Mouse (Mus musculus): ENCODE measurements around the gene Rpl18a. TPM values are rescaled to one million over a fixed set of nuclear protein-coding genes. Genes with fewer than 3 reads are reported as not detected.

The Rpl18a gene
- total RNA-seq, 2 experiments from 2014 or later: 713 to 785 TPM

DNA sequence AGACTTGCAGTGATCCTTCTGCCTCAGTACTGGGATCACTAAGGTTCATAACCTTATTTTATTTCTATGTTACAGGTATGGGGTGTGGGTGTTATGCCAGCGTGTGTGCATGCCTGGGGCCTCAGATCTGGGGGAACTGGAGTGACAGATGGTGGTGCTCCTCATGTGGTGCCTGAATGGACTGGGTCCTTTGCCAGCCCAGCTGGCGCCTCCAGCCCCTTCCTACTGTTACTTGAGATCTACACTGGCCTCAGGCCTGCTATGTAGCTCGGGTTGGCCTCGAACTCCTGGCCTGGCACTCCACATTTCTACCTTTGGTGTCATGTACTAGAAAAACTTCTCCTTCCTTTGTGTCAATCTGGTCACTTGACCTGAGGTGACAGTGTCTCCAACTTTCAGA is 13.0 kb downstream of the Rpl18a start:
- no peak for DNase-seq (ENCODE audit: low spot score in 2 of 2)

GRCm38 (mm10) chr8:70880546-70880945 is 16.7 kb downstream of the Rpl18a start:
- no peak for DNase-seq (ENCODE audit: low spot score in 2 of 2)

- no peak for DNase-seq (ENCODE audit: low spot score in 2 of 2)
Measured at GRCm38 (mm10) chr8:70880126-70880525, 17.1 kb downstream of the Rpl18a start.

- DNase-seq (ENCODE audit: low spot score in 2 of 2): no peak
Measured at GRCm38 (mm10) chr8:70879500-70879899, 17.7 kb downstream of the Rpl18a start.

DNA sequence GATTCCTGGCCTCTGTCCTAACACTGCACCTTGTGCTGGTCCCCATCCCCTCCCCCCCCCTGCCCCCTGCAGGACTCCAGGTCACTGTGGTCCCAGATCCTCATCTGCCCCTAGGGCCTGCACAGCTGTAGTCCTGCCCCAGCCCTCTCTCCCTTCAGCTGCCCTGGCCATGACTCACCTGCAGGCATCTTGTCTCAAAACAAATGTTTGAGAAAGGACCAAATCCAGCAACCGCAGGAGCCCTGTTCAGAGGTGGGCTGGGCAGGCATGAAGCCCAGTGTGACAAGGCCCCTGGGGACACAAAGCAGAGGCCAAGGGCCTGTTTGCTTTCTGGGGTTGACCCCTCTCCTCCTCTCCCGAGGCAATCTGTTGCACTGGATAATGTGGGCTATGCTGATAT is 19.0 kb downstream of the Rpl18a start:
- no peak for DNase-seq (ENCODE audit: low spot score in 2 of 2)

DNA sequence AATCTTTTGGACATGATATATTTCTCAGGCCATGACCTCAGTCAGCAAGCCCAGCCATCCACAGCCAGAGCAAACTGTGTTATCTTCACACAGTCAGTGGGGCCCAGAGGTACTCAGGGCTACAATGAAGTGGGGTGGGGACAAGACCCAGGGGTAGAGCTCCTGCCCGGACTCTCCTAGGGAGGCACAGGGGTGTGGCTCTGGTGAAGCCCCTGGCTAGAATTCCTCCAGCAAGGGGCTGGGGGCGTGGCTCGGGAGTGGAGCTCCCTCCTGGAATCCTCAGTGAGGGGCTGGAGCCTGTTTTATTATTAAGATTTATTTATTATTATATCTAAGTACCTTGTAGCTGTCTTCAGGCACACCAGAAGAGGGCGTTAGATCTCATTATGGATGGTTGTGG is 20.8 kb downstream of the Rpl18a start:
- DNase-seq (ENCODE audit: low spot score in 2 of 2): no peak

DNA sequence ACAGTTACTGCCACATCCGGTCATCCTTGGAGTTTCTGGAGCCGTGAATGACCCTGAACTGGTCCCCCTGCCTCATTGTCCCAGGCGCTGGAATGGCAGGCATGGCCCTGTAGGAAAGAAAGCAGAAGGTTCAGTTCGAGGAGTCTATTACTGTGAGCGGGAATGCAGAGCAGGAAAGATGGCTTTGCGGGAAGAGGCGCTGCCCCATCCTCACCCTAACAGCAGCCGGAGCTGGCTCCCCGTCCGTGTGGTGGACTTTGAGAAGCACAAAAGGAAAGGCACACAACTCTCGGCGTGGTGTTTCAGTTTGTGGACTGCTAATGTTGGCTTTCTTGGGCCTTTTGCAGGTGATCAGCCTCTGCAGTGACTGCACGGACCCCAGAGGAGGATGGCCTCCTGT is 22.8 kb downstream of the Rpl18a start:
- DNase-seq (ENCODE audit: low spot score in 2 of 2): no peak

- DNase-seq (ENCODE audit: low spot score in 2 of 2): peak; percentile 92 to 97
Measured at GRCm38 (mm10) chr8:70873364-70873985, 23.7 kb downstream of the Rpl18a start, which contains the start of gene Ccdc124. Gene Ccdc124, minus strand, starts transcription at chr8:70873935.

DNA sequence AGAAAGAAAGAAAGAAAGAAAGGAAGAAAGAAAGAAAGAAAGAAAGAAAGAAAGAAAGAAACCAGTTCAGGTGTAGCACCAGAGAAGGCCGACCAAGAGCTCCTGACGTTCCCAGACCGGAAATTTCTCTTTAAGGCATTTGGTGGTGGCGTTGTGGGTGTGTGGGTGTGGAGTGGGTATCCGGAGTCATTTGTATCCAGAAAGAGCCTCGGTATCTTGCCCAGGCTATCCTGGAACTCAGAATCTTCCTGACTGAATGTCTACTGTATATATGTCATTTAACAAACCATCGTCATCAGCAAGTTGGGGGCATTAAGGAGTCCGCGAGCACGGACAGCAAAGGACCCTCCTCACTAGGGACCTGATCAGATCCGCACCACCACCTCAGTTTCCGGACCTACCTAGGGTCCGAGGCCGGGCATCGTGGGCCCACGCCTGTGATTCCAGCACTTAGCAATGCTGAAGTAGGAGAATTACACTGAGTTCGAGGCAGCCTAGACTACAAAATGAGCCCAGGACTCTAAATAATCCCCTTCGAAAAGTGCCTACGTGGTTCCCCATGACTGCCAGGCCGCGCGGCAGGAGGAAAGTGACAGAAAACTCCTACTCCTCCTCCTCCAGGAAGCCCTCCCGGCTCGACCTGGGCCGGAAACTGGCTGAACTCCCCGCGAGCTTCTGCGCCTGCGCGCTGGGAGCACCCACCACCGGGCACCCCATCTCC is 24.4 kb downstream of the Rpl18a start:
- DNase-seq (ENCODE audit: low spot score in 2 of 2): no peak

GRCm38 (mm10) chr8:70871195-70871807 is 25.9 kb downstream of the Rpl18a start:
- no peak for DNase-seq (ENCODE audit: low spot score in 2 of 2)

GRCm38 (mm10) chr8:70869601-70870041 is 27.6 kb downstream of the Rpl18a start:
- peak; percentile 61 to 85 for DNase-seq (ENCODE audit: low spot score in 2 of 2)

DNA sequence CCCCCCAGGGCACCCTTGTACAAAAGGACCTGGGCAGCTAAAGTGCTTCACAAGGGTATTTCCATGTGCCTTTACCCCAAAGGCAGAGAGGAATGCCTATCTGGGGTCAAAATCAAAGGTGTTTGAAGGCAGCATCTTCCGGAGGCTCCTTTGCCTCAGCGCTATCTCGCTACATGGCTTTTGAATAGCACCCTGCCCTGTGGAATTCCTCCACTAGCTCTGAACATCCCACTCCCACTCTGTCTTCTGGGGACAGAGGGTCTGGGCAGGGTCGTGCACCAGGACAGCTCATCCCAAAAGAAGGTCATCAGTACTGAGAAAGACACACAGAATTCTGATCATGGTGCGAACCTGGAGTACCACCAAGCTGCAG is 28.0 kb downstream of the Rpl18a start:
- DNase-seq (ENCODE audit: low spot score in 2 of 2): no peak

DNA sequence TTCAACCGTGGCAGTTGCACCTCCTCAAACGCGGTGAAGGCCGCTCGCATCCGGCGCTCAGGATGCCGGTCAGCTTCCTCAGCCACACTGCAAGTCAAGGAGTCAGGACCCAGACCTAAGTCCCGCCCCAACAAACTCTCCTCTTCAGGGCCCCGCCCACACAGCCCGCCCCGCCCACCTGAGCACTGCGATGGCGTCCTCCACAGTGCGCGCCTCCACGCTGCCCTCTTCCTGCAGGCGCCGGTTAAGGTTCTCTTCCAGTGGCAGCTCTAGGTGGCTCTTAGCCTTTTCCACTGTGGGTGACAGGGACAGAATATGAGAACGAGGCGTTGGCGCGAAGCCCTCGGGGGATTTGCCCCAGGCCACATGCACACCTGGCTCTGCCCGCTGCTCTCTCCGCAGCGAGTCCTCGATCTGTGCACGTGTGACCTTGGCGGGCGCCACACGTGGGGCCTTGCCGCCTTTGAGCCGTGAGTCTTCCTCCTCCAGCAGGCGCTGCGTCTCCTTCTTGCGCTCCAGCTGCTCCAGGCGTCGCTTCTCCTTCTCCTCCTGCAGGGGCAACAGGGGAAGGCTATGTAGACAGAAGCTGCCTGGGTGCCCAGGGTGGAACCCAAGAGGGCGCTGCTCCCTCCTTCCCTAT is 28.5 kb downstream of the Rpl18a start:
- DNase-seq (ENCODE audit: low spot score in 2 of 2): no peak

- DNase-seq (ENCODE audit: low spot score in 2 of 2): no peak
Measured at GRCm38 (mm10) chr8:70866566-70866965, 30.6 kb downstream of the Rpl18a start.

DNA sequence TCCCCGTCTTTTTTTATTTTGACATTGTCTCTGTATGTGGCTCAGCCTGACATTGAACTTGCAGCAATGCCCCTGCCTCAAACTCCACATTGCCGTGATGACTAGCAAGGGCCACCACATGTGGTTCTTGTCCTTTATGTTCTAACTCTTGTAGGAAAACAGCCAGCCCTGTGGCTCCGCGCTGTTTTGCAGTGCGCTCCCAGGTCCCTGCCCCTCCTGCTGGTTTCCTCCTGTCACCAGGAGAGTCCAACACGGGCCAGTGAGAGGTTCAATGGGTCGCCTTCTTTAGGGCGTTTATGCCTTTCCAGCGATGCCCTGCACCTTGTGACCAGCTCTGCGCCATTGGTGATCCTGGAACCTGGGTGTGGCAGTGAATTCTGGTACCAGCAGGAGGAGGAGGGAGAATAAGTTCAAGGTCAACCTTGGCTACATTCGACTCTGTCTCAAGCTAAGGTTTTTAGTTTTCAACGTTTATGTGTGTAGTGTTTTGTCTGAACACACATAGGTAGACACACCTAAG is 31.2 kb downstream of the Rpl18a start:
- no peak for DNase-seq (ENCODE audit: low spot score in 2 of 2)

GRCm38 (mm10) chr8:70865350-70866000 is 31.7 kb downstream of the Rpl18a start:
- peak; percentile 99 to 100 for DNase-seq (ENCODE audit: low spot score in 2 of 2)

DNA sequence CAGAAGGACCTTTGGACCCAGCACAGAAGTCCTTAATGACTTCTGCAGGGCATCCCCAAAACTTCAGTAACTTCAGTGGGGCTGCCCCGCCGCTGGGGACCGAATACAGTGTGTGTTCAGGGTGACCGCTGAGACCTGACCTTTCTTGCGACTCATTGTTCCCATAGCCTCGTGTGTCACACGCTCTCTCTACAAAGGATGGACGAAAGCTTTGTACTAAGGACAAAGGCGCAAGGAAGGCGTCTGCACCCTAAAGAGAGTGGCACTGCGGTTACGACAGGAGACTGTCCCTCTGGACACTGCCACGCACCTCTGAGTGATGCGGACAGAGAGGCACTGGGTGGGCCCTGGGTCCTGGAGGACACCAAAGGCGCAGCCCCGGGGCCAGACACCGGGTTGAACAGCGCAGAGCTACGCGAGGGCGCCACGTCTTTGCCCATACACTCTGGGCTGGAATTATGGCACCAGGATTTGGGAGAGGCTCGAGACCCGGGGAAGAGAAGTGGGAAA is 32.4 kb downstream of the Rpl18a start:
- DNase-seq (ENCODE audit: low spot score in 2 of 2): no peak

GRCm38 (mm10) chr8:70863956-70864711 is 33.1 kb downstream of the Rpl18a start:
- DNase-seq (ENCODE audit: low spot score in 2 of 2): no peak

DNA sequence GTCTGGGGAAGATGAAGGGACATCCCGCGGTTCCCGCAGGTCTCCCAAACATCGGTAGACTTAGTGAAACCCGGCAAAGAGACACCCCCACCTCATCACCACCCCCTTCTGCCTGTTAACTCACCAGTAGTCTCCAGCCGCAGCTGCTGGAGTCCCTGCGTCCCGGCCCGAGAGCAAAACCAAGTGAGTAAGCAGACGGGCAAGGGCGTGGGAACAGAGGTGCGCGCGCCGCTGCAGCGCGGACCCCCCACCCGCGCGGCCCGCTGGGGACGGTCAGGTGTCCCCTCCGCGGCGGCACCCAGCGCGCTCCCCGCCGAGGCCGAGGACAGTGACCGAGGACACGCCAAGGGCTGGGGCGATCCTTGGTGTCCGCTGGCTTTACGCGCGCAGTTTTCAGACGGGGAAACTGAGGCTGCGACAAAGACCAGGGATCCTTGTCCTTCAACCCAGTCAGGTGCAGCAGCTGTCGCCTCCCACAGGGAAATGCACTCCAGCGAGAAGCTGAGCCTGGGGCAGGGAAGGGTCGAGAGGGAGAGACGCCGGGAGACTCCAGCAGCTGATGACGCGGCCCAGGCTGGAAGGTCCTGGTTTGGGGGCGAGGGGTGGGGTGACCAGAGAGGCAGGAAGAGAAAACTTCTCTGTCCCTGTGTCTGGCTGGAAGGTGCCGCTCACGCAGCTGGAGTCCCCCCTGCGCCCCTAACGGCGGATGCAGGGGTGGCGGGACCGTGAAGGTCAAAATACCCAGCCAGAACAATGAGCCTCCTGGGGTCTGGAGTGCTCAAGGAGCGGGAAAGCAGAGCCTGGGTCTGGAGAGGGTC is 34.2 kb downstream of the Rpl18a start, which contains the start of gene Kcnn1:
Kcnn1 (minus strand) TSS at position 435 of the 818 bp plus-strand sequence.
- DNase-seq (ENCODE audit: low spot score in 2 of 2): no peak
